Mouse (Mus musculus) liver, embryonic 16.5 days (tissue): ENCODE data around the gene Klhl26. TPM values are rescaled to one million over a fixed set of nuclear protein-coding genes. Genes with fewer than 3 reads are reported as not detected.

Source experiments
- ATAC-seq: fragments of 200-750 bp; cut with Nextera tagmentation; 2 replicates; pipeline ENCODE4 v1.8.0; 2017; ENCODE audit warnings: low read depth, mild to moderate bottlenecking, moderate number of reproducible peaks, moderate library complexity
- H3K27ac ChIP-seq: fragments of 300-500 bp; sonication (generic); 2 replicates; pipeline ENCODE4 v1.5.1; 2014; ENCODE audit warnings: mild to moderate bottlenecking, low read length
- H3K27me3 ChIP-seq: fragments of 300-500 bp; sonication (generic); 2 replicates; pipeline ENCODE4 v1.6.1; 2014; ENCODE audit warnings: low read depth, low read length, mixed read lengths; ENCODE audit not compliant: control insufficient read depth, insufficient read depth
- H3K36me3 ChIP-seq: fragments of 300-500 bp; sonication (generic); 2 replicates; pipeline ENCODE4 v1.6.1; 2014; ENCODE audit warnings: mild to moderate bottlenecking; ENCODE audit not compliant: control insufficient read depth, insufficient read depth
- H3K4me1 ChIP-seq: fragments of 300-500 bp; sonication (generic); 2 replicates; pipeline ENCODE4 v1.6.1; 2014; ENCODE audit warnings: low read depth, low read length, mixed read lengths; ENCODE audit not compliant: control insufficient read depth
- H3K4me2 ChIP-seq: fragments of 300-500 bp; sonication (generic); 2 replicates; pipeline ENCODE4 v1.6.1; 2014; ENCODE audit warnings: low read depth, low read length, mixed read lengths
- H3K4me3 ChIP-seq: fragments of 300-500 bp; sonication (generic); 2 replicates; pipeline ENCODE4 v1.5.1; 2014; ENCODE audit warnings: low read depth, mild to moderate bottlenecking, low read length
- H3K9ac ChIP-seq: fragments of 300-500 bp; sonication (generic); 2 replicates; pipeline ENCODE4 v1.6.1; 2014; ENCODE audit warnings: low read depth, low read length
- H3K9me3 ChIP-seq: fragments of 300-500 bp; sonication (generic); replicated peaks from 2 replicates; pipeline ENCODE4 v1.6.1; 2016; ENCODE audit warnings: low read length; ENCODE audit not compliant: control insufficient read depth
- WGBS: fragments of 180-500 bp; shearing (Covaris S2); extraction: QIAGEN DNeasy Blood & Tissue Kit; methylation state at CpG from one replicate; pipeline ENCODE4 v1.1.7; 2014; ENCODE audit not compliant: insufficient replicate concordance; 5-methylcytosine and 5-hydroxymethylcytosine counted together
- polyA plus RNA-seq: library from polyadenylated mRNA; unstranded; fragments of >200 nt; fragmentation: Nextera tagmentation; extraction: Ambion mirVana; gene quantifications from 2 replicates; pipeline ENCODE4 v1.2.1, GENCODE M21; 2015

The Klhl26 gene
- polyA plus RNA-seq, 1 experiment from 2014 or later, result 7.1 TPM

- H3K9ac ChIP-seq, result no peak overlapping the region
- WGBS, result 83% methylated on average over 9 of the region's 9 CpGs
- no peaks in the 10 kb centered on the region for H3K27me3 ChIP-seq
- H3K4me1 ChIP-seq, result no peaks in the 10 kb centered on the region
- H3K9me3 ChIP-seq, result 0 out of 2 replicates have a peak, but pooled peaks cover 2% of the 10 kb centered on the region
- no peak overlapping the region for H3K4me2 ChIP-seq
- ATAC-seq, result no peak
- H3K27ac ChIP-seq, result no peak overlapping the region
- no peak overlapping the region for H3K4me3 ChIP-seq
- no peaks in the 10 kb centered on the region for H3K36me3 ChIP-seq
These were observed 16.2 kb downstream of the Klhl26 start for GRCm38 (mm10) chr8:70460606-70461005.

- no peak overlapping the region for H3K9ac ChIP-seq
- no peak overlapping the region for H3K4me2 ChIP-seq
- no peak for ATAC-seq
- no peak overlapping the region for H3K4me3 ChIP-seq
- H3K4me1 ChIP-seq, result no peaks in the 10 kb centered on the region
- 0 out of 2 replicates have a peak, but pooled peaks cover 2% of the 10 kb centered on the region for H3K9me3 ChIP-seq
- H3K27me3 ChIP-seq, result no peaks in the 10 kb centered on the region
- H3K36me3 ChIP-seq, result no peaks in the 10 kb centered on the region
- H3K27ac ChIP-seq, result no peak overlapping the region
- WGBS, result 81% methylated on average over 5 of the region's 5 CpGs
These were observed 16.6 kb downstream of the Klhl26 start for GRCm38 (mm10) chr8:70460199-70460598.

- no peak for ATAC-seq
- no peaks in the 10 kb centered on the region for H3K36me3 ChIP-seq
- no peaks in the 10 kb centered on the region for H3K27me3 ChIP-seq
- no peaks in the 10 kb centered on the region for H3K4me1 ChIP-seq
- no peak overlapping the region for H3K4me2 ChIP-seq
- WGBS, result 92% methylated on average over 2 of the region's 2 CpGs
- H3K4me3 ChIP-seq, result no peak overlapping the region
- no peak overlapping the region for H3K27ac ChIP-seq
- no peak overlapping the region for H3K9ac ChIP-seq
- 0 out of 2 replicates have a peak, but pooled peaks cover 2% of the 10 kb centered on the region for H3K9me3 ChIP-seq
These were observed 17.1 kb downstream of the Klhl26 start for GRCm38 (mm10) chr8:70459636-70460035.

DNA sequence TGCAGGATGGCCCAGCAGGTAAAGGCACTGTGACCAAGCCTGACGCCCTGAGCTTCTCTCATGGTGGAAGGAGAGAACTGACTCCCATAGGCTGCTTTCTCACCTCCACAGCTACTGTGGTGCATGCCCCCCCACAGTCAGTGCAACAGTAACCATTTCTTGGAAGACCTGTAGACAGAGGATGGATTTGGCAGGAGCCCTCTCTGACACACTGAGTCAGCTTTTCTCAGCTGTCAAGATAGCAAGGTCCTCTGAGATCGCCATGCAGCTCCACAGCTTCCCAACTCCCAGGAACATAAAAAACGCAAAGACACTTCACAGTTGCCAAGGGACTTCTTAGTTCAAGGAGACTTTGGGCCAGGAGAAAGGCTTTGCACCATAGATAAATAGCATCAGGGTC lies 18.3 kb downstream of the Klhl26 start:
- no peak overlapping the region for H3K27ac ChIP-seq
- WGBS, result 73% methylated on average over 3 of the region's 3 CpGs
- H3K36me3 ChIP-seq, result no peaks in the 10 kb centered on the region
- ATAC-seq, result no peak
- H3K9ac ChIP-seq, result no peak overlapping the region
- no peaks in the 10 kb centered on the region for H3K27me3 ChIP-seq
- H3K4me2 ChIP-seq, result no peak overlapping the region
- 0 out of 2 replicates have a peak, but pooled peaks cover 2% of the 10 kb centered on the region for H3K9me3 ChIP-seq
- H3K4me1 ChIP-seq, result no peaks in the 10 kb centered on the region
- H3K4me3 ChIP-seq, result no peak overlapping the region

DNA sequence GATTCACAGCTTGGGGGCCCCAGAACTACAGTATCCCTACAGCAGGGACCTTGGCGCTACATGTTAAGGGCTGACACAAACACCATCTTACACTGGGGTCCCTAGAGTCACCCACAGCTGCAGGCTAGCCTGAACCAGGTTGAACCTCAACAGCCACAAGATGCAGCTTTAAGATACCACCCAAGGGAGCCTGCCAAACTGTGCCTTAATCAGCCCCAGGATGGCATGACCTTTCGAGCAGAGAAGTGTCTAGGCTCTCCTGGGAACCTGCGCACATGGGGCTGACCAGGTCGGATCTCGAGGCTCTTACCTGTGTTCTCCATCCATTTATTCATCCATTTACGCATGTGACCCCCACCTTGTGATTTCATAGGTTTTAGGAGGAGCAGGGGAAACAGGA lies 18.9 kb downstream of the Klhl26 start:
- H3K4me1 ChIP-seq, result no peaks in the 10 kb centered on the region
- H3K27ac ChIP-seq, result no peak overlapping the region
- H3K4me3 ChIP-seq, result no peak overlapping the region
- 64% methylated on average over 6 of the region's 6 CpGs for WGBS
- no peaks in the 10 kb centered on the region for H3K36me3 ChIP-seq
- H3K27me3 ChIP-seq, result no peaks in the 10 kb centered on the region
- ATAC-seq, result no peak
- H3K4me2 ChIP-seq, result no peak overlapping the region
- H3K9me3 ChIP-seq, result 0 out of 2 replicates have a peak, but pooled peaks cover 2% of the 10 kb centered on the region
- H3K9ac ChIP-seq, result no peak overlapping the region

GRCm38 (mm10) chr8:70456996-70457395 lies 19.8 kb downstream of the Klhl26 start:
- ATAC-seq, result no peak
- WGBS, result 88% methylated on average over 1 of the region's 1 CpGs

GRCm38 (mm10) chr8:70453852-70454251 lies 22.9 kb downstream of the Klhl26 start:
- 79% methylated on average over 5 of the region's 5 CpGs for WGBS
- H3K27ac ChIP-seq, result no peak overlapping the region

More at GRCm38 (mm10) chr8:70456996-70457395, 19.8 kb downstream of the Klhl26 start:
- no peaks in the 10 kb centered on the region for H3K4me1 ChIP-seq
- H3K27me3 ChIP-seq, result no peaks in the 10 kb centered on the region
- H3K36me3 ChIP-seq, result peaks cover 4% of the 10 kb centered on the region
- H3K27ac ChIP-seq, result no peak overlapping the region
- no peak overlapping the region for H3K4me2 ChIP-seq
- H3K4me3 ChIP-seq, result no peak overlapping the region
- no peak overlapping the region for H3K9ac ChIP-seq
- H3K9me3 ChIP-seq, result 0 out of 2 replicates have a peak, but pooled peaks cover 2% of the 10 kb centered on the region

GRCm38 (mm10) chr8:70452196-70452966 lies 24.4 kb downstream of the Klhl26 start:
- Histone ChIP-seq H3K27me3 (no peaks in the 10 kb centered on the region), H3K4me1 (no peaks in the 10 kb centered on the region; the same call in 1 of the 2 replicates), H3K36me3 (peaks cover 5% of the 10 kb centered on the region), H3K9me3 (no peaks in the 10 kb centered on the region), H3K9ac (no peak overlapping the region), H3K27ac (no peak overlapping the region), H3K4me3 (no peak overlapping the region), H3K4me2 (no peak overlapping the region)
- WGBS, result 69% methylated on average over 52 of the region's 52 CpGs
- ATAC-seq, result peak; percentile 5; the same call in 1 of the 2 replicates

More at GRCm38 (mm10) chr8:70453852-70454251, 22.9 kb downstream of the Klhl26 start:
- Histone ChIP-seq H3K4me1 (no peaks in the 10 kb centered on the region), H3K4me2 (no peak overlapping the region), H3K4me3 (no peak overlapping the region), H3K9ac (no peak overlapping the region), H3K36me3 (peaks cover 5% of the 10 kb centered on the region), H3K9me3 (no peaks in the 10 kb centered on the region), H3K27me3 (no peaks in the 10 kb centered on the region)
- no peak for ATAC-seq
